Mouse (Mus musculus): Measurements from ENCODE around the gene Bcl11a.

DNA sequence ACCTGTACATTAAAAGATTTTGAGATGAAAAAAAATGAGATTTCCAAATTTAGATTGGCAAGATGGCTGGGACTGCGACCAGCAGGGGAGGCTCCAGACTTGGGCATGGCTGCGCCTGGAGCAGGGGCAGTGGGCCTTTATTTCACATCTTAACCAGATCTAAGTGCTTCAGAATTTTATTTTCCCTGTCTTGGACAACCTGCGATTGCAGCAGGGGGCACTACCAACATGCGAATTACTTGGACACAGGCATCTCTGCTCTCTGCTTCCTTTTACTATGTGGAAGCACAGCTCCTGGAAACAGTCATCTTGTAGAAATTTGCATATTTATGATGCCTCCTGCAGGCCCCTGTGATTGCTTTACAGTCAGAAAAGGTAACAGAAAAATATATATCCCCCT lies 12.5 kb upstream of the Bcl11a start:
- no peak for TF ChIP-seq POLR2A (IDR thresholded peaks at IDR 0.05; ENCODE audit: borderline replicate concordance, low read depth, low read length)
- TF ChIP-seq CTCF (IDR thresholded peaks at IDR 0.05; ENCODE audit: low read depth, low read length) = no peak

Data from bone marrow macrophage, adult 2 months (primary cell).